Mouse (Mus musculus): ENCODE measurements at regions not wholly inside any gene's neighbourhood (a gene's known extent, or its start where the extent isn't known, plus 50 kb on each side); places are given as distances from the start of the nearest gene placed in this dataset.
"Not testable (repeated sequence)": the region's sequence is repeated elsewhere in the genome, so short reads cannot be mapped to it uniquely, and the experiment has no call there.

DNA sequence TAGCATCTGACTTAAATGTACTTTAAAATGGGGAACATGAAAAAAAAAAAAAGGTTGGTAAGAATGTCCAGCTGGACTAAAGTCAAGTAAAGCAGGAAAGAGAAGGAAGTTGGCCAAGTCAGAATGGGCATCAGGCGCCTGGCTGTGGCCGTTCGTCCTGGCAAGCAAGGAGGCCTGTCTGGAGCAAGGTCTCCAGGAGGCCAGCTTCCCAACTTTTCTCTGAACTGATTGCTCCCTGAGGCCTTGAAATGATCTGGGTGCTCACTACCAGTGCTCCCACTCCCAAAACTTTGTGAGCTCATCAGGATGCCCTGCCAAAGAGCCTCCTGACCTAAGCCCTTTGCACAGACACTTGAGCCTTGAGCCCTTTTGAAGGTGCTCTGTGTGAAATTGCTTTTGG, 141.7 kb upstream of the Gm21897 start:
- peak; percentile 15 for DNase-seq

DNA sequence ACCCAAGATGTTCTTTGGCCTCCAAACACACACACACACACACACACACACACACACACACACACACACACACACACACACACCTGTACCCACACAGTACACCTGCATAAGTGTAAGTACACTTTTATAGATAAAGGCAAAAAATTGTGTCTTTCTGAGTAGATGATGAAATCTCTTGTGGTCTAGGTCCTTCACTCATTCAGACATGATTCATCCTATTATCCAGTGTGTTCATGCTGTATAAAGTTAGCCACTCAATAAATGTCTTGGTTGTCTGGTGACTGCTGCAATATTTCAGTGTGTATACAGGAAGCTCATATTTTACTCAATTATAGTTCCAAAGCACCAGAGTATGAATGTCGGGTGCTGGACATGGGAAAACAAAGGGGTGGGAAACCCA, 131.5 kb upstream of the Gm21897 start:
- no peak for DNase-seq

DNA sequence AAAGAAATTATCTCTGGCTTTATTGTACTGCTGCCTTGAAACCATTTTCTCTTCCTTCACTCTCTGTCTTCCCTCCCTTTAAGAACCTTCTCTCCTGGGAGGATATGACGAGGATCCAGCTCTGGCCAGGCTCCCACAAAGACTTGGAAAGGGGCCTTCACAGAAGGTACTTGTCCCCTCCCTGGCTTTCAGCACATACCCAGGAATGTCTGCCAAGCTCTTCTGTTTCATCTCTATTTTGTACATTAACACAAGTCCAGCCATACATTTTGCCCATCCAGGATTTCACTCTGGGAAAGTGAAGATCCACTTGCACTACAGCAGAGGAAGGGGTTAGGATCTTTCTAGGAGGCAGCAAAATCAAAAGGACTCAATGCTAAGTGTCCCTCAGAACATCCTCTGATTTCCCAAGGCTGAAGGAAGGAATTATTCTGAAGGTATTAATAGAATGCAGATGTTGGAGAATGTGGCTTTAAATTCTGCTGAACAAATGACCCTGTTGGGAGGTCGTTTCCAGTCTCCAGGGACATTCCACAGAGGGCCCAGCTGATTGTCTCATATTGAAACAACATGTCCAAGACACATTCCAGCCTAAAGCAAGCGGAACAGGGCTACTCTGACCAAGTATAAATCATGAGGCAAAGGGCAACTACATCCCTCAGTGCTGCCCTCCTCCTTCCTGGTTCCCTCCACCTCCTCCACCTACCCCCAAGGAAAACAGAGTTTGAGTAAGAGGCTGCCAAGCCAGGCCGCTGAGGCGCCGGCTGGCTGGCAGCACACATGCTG, 122.1 kb upstream of the Gm21897 start:
- peak; percentile 44 for DNase-seq

DNA sequence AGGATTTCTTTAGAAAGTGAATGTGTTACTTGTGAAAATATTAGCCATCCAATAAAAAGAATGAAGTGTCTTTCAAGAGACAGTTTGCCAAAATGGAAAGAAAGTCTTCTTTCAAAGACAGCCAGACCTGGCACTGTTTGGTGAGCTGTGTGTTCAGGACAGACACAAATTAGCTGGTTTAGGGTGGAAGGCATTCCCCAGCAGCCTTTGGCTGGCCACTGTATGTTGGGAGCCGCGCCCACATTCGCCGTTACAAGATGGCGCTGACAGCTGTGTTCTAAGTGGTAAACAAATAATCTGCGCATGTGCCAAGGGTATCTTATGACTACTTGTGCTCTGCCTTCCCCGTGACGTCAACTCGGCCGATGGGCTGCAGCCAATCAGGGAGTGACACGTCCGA, 121.3 kb upstream of the Gm21897 start:
- not testable (repeated sequence) for DNase-seq

DNA sequence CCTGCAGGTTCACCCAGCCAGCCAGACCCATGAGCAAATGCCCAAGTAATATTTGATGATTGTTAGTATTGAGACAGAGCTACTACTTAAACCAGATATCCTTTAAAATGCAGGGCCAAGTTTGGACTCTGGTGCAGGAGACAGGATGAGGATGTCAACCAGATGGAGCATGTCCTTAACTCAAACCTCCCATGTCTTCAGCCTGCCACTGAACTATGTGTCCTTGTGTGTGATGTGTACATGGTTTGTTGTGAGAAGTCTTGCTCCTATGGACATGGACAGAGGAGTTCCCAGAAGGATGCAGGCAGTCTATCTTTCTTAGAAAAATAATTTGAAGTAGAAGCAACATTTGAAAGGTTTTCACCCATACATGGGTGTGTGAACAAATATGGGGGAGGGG, 120.4 kb upstream of the Gm21897 start:
- no peak for DNase-seq

DNA sequence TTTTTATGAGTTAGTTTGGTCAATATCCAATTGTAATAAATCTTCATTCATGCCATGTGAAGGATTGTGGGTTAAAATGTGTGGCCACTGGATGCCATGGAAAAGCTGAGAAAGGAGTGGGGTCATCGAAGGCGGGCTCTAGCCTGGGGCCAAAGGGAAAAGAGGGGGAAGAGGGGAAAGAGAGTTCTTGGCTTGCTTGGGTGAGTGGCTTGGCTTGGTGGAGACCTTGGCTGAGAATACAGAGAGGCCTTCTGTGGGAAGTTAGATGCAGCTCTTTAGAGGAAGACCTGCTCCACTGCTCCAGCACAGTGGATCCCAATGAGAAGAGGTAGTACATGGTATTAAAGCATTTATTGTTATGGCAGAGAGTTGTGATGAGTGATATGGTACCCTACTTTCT, 101.3 kb upstream of the Gm21897 start:
- no peak for DNase-seq

DNA sequence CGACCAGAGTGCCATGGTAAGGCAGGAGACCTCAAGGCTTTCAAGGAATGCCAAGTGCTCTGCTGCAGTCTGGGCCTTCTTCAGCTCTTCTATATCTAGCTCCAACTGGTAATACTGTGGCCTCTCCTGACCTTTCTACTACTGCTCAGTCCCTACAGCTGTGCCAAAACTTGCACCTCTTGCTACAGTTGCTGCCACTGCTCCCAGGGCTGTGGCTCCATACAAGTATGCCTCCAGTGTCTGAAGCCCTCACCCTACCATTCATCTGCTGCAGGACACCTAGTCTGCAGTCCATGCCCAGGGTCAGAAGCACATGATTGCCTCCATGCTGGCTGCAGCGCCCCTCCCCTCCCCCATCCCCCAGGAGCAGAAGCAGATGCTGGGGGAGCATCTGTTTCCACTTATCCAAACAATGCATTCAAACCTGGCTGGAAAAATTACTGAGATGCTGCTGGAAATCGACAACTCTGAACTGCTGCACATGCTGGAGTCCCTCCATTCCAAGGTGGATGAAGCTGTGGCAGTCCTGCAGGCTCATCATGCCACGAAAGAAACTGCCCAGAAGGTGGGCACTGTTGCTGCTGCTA, 96.2 kb upstream of the Gm21897 start:
- no peak for DNase-seq

DNA sequence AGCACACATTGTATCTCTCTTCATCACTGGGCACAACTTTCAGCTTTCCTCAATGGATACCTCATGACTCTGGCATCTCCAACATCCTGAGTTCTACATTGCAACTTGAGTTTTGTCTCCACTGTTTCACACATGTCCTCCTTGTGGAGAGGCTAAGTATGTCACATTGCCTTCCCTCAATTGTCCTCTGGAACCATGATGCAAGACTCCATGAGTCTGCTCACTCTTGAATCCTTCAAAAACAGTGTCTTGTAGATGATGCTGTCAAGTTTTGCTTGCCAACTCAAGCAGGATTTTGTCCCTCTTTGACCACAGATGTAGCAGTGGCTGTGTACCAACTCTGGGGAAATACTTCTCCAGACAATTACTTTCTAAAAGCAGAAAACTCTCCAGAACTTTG, 79.4 kb upstream of the Gm21897 start:
- DNase-seq, result no peak

DNA sequence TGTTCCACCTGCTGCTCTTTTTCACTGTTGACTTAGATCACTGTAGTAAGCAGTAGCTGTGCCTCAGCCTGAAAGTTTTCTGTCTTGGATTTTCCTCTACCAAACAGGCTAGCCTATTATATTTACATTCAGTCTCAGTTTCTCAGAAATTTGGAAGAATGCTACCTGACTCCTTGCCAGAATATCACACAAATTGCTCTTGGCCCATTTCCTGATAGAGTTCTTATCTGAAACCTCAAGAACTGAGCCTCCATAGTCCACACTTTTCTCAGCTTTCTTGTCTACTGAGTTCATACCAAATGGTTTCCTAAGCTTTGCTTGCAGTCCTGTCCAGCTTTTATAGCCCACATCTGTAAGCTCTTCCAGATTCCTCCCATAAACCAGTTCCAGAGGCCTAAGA, 78.8 kb upstream of the Gm21897 start:
- no peak for DNase-seq

DNA sequence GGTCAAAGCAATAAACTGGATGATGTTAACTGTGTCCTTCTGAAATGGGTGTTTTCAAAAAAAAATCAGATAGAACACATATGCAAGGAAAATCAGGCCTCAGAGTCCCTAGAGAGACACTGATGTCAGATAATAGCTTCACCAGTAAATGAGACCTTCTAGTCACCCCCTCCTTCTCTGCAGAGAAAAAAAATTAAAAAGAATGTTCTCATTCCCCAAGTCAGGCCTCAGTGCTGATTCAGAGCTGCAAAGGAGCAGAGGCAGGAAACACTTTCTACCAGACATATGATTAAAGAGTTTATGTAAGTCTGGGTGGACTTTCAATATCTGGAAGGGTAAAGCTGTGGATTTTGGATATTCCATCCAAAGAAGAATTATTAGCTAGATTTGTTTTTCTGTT, 67.1 kb upstream of the Gm21897 start:
- no peak for DNase-seq

DNA sequence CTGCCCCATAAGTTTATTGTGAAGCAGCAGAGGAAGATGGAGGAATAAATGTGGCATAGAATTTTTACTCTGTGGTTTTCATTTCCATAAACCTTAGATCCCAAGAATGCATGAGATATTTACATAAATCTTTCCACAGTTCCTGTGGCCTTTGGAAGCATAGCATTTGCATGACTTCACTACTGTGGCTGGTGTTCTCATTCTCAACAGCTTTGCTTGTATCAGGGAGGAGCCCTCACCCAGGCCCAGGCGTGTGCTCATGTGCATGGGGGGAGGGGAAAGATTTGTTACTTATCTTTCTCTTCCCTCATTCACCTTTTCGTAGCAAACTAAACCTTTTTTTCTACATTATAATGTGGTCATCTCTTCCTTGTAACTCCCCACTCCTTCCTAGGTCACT, 65.6 kb upstream of the Gm21897 start:
- DNase-seq, result peak; percentile 6

DNA sequence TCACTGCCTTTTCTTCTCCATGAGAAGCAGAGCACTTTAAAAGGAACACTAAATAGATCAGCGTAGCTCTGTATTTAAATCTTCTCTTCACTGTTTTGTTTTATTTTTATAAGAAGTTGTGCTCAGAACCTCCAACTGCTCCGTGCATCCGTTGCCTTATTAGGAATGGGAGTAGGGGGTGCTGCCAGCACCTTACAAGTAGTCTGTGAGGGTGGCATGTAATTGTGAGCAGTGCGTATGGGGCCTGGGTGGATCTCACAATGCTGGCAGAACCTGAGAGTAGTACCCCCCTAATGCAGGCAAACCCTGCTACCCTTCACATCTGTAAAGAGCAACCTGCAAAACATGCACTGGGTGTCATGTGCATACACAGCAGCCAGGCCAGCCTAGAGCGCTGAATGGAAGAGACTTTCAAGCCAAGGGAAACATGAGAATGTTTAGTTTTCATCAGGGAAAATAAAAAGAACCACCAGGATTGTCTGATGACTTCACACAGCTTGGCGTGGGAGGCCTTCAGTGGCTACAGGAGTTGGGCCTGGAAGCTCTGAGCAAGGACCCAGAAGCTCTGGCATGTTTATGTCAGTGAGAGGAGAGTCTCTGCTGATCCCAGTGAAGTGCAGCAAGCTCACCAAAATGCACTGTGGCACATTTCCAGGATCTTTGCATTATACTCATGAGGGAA, 64.5 kb upstream of the Gm21897 start:
- no peak for DNase-seq

DNA sequence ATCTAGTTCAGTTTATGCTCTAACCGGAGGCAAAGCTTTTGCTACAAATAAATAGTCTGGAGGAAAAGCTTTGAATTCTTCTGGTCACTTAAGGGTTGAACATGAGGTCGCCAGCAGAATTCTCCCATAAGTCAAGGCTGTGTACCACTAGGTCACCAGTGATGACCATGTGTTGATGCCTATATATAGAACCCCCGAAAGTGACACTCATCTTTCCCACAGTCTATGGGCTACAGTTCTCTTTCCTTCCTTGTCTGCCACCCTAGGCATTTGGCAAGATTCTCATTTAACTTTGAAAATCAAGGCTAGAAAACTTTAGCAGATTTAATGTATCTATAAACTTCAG, 63.9 kb upstream of the Gm21897 start:
- DNase-seq, result no peak

DNA sequence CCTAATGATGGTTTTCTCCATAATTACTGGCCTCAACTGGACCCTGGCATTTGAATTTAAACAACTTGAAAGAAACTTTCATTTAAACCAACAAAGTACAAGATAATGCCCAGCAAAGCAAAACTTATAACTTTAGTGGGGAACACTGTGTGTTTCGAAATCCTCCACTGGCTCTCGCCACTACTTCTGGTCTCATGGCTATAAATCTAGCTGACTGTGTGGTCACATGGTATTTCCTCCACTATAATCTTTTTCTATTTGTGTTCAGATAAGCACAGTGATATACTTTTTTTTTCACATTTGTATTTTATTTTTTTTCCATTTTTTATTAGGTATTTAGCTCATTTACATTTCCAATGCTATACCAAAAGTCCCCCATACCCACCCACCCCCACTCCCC, 62.6 kb upstream of the Gm21897 start:
- no peak for DNase-seq

DNA sequence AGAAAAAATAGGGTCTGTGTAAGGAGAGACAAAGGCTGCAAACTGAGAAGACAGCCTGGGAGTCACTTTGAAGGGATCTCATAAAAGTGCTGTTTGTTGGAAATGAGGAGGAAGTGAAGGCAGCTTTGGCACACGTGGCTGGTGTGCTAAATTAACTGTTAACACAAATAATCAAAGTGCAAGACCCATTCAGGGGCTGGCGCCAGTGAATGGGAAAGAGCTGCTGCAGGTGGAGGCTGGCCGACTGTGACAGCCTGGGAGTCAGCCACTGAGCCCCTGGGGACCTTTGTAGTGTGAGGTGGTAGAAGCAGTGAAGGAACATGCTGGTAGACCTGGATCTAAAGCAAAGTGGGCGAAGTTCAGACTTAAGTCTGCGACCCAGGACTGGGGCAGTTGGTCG, 57.8 kb upstream of the Gm21897 start:
- no peak for DNase-seq

DNA sequence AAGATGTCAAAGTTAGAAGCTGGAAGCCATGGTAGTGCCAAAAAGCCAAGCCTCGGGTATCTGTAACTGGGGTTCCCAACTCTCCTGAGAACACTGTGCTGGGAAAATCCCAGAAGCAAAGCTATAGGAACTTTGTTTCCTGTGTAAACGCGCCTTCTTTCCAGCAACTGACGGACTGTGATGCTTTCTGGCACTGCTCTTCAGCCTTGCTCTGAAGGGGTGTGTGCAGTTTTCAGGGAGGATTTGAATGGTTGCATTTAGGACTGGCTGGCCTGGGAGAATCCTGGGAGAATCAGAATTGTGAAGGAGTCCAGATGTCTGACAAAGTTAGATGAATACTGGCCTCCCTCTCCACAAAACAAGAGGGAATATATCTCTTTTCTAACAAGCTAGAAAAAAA, 57.2 kb upstream of the Gm21897 start:
- no peak for DNase-seq
